Mouse (Mus musculus) right cerebral cortex, postnatal 36 days (tissue): ENCODE data around the gene Lgals7.

ENCODE experiments used
- DNase-seq, 2 experiments: peaks; one replicate each; pipeline ENCODE4 v3.0.0; 2022; ENCODE audit warnings: low spot score in 2 of 2, mixed read lengths in 1 of 2

The Lgals7 gene

DNA sequence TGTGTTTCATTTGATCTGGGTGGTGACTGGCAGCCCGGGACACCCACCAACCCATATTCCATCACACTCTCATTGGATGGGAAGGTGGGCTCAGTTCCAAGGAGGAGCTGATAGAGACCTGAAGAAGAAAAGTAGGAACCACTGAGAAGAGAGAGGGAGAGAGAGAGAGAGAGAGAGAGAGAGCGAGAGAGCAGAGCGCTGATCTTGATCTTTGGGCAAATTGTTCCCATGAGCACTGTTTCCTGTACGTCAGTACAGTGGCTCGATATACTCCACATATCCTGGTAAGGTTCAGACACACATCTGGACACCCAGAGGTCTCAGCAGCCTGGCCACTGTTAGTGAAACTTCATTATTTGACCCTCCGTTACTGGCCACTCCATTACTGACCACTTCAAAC lies at the start of gene Lgals7:
Gene Lgals7 (plus strand): TSS at position 314 of the 400 bp plus-strand sequence.
- DNase-seq, result no peak

DNA sequence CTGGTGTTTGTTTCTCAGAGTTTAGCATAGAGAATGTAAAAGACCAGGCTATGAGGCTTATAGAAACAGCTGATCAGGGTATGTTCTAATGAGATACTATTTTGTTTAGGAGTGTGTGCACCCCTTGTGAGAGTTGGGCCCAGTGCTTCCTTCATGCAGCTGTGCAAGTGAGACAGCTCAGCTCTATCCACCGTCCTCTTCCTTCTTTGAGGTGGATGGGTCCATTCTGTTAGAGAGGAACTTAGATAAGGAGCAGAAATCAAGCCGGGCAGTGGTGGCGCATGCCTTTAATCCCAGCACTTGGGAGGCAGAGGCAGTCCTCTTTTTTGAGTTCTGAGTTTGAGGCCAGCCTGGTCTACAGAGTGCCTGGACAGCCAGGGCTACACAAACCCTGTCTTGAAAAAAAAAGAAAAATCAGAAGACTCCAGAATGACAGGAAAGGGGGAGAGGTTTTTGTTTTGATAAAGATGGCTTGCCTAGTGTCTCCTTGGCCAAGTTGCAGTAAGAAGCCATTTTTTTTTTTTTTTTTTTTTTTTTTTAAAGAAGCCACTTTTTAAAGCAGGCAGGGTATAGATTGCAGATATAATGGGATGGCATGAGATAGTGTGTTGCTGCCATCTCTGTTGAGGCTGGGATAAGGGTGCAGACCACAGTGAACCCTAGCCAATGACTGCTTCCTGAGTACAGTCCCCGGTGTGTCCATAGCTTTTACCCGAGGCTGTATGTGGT lies 49.2 kb upstream of the Lgals7 start:
- DNase-seq, result no peak

DNA sequence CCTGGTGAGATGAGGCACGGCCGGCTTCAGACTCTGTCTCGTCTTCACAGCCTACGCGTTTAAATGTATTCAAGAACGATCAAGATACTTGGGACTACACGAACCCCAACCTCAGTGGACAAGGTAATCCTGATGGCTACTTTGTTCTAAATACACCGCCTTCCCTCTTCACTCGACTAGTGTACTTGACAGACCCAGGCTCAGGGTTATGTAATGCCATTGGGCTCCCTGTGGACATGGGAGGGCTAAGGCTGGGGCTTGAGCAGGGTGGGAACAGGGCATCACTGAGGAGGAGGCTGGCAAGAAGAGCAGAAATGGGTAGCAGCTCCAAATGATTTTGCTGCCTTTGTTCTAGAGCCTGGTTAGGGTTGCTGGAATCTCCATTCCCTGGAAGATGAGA lies 48.4 kb upstream of the Lgals7 start:
- no peak for DNase-seq

DNA sequence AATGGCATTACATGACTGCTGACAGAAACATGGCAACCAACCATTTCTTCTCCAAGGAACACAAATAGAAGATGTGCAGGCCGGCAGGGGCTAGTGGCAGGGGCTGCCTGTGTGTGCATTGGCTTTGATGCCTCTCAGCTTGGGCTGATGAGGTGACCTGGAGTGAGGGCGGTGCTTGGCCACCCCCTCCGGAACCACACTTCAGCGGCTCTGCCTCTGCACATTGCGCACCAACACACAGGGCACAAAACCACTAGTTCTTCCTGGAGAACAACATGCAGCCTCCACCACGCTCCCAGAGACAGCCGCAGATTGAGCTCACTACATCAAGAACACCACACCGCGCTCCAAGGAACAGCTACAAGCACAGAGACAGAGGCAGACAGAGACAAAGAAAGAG lies 47.5 kb upstream of the Lgals7 start:
- DNase-seq, result no peak

DNA sequence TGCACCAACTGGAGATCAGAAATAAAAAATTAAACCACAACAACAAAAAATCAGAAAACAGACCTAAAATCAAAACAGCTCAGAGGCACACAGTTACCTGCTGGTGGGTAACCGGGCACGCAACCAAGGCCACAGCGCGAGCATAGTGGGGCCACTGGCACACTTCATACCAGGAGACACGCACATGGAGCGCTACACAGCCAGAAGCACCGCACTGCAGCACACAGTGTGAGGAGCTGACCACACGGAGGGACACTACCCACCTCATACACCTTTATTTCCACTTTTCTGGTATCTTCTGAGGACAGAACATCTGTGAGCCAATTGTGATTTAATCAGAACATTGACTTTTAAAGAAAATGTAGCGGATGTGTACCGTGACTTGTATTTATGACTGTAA lies 46.7 kb upstream of the Lgals7 start:
- no peak for DNase-seq

DNA sequence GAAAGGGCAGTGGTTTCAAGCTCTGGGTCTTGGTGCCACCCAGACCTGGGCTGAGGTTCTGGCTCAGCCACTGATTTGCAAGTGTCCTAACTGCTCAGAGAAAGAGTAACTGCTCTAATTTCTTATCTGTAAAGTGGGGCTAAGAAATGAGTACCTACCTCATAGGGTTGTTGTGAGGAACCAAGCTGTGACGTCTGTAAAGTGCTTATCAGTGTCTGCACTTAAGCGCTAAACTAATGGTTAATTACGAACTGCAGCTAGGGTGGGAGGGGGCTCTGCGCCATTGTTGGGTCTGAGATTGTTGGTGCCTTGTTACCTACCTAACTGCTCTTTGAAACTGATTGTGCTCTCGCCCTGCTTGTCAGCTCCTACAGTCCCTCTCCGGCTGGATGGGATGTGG lies 46.1 kb upstream of the Lgals7 start:
- no peak for DNase-seq

DNA sequence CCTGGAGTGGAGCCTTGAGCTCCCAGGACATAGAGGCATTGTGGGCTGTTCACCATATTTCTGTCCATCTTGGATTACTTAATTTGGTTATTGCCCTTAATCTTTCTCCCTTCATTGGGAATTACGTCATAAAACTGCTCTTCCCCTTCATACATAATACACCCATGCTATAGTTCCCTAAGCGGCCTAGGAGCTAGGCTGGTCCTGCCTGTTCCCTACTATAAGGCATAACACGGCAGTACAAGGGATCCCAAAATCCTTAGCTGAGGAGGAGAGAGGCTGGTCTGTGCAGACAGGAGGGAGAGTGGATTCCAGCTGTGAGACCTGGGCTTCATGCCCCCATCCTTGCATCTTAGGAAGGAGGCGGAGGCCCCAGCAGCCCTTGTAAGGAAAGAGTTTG lies 45.7 kb upstream of the Lgals7 start:
- DNase-seq, result no peak

DNA sequence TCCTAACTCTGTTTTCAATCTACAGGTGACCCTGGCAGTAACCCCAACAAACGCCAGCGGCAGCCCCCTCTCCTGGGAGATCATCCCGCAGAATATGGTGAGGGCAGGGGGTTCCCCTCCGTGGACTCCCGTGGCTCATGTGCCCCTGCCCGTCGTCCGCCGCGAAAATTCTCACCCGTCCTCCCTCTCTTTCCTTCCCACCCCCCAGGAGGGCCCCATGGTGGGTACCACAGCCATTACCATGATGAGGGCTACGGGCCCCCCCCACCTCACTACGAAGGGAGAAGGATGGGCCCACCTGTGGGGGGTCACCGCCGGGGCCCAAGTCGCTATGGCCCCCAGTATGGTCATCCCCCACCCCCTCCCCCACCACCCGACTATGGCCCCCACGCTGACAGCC lies 45.2 kb upstream of the Lgals7 start:
- DNase-seq, result no peak

DNA sequence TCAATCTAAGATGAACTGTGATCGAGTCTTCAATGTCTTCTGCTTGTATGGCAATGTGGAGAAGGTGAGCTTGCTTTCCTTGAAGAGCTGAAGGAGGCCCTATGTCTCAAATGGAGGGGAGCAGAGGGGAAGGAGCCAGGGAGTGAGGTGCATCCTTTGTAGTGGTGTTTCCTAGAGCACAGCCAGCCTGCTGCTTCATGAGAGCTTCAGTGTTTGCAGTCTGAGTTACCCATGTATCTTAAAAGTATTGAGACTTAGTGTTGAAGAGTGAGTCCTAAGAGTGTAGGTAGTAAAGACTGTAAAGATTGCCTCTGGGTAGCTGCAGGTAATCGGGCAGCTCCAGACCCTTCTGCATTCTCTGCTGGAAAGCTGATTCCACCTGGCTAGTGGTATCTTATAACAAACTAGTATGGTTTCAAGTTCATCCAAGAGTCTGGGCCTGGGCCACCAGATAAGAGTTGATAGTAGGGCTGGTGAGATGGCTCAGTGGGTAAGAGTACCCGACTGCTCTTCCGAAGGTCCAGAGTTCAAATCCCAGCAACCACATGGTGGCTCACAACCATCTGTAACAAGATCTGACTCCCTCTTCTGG lies 44.7 kb upstream of the Lgals7 start:
- DNase-seq, result no peak

DNA sequence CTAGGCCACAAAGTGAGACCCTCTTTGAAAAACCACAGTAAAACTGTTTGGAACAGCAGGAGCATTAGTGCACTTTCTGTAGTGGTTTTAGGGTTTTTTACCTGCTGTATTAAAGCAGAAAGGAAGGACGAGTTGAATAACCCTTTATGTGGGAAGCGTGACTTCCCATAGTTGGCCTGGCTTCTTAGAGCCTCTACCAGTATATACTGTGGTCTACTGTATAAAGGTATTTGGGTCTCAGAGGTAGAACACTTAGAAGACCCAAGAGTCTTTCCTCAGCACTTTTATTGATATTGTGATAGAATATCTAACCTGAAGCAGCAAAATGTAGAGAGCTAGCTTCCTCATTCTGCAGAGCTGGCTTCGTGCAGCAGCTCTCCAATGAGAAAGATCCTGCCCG lies 44.1 kb upstream of the Lgals7 start:
- no peak for DNase-seq

DNA sequence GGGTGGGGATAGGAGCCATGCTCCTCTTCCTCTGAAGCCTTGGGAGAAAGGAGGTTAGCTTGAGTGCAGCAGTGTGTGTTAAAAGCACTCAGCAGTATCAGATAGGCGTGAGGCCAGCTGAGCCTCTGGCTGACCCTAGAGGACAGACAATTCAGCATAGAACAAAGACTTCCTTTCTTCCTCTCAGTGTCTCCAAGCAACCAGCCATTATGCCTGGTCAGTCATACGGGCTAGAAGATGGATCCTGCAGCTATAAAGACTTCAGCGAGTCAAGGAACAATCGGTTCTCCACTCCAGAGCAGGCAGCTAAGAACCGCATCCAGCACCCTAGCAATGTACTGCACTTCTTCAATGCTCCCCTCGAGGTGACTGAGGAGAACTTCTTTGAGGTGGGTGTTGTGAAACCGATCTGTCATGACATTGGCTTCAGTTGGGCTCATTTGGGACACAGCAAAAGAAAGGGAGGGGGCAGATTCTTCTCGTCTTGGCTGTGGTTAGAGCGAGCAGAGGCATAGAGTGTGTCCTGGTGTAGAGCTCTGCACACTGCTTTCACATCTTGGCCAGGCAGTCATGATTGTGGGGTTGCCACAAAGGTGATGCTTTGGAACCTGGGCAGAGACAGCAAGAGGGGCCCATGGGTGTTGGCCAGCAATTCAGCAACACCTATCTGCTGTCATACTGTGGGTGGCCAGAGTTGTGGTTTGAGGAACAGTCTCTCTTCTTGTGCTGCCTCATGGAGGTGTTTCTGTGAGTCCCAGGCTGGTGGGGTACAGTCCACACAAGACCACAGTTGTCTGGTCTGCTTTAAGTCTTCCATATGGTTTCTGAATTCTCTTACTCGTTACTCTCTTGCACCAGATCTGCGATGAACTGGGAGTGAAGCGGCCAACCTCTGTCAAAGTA lies 43.0 kb upstream of the Lgals7 start:
- no peak for DNase-seq

DNA sequence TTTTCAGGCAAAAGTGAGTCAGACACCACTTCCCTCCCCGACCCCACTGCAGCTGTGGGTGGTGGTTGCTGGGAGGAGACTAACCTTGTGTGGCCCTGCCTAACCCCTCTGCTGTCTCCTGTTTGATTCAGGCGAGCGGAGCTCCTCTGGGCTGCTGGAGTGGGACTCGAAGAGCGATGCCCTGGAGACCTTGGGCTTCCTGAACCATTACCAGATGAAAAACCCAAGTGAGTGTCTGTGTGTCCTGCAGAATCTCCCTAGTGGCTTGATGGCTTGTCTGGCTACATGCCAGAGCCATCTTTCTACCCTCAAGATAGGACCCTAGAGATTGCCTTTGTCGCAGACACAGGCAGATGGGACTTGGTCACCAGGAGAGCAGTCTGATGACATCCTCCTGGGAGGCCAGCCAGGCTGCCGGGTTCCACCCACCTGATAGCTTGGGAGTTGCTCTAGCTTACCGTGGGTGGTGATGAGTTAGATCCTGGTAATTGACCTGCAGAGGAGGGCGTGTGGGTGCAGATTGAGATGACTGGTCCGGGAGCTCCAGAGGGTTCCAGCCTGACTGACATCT lies 42.3 kb upstream of the Lgals7 start:
- DNase-seq, result peak; percentile 60 to 66

DNA sequence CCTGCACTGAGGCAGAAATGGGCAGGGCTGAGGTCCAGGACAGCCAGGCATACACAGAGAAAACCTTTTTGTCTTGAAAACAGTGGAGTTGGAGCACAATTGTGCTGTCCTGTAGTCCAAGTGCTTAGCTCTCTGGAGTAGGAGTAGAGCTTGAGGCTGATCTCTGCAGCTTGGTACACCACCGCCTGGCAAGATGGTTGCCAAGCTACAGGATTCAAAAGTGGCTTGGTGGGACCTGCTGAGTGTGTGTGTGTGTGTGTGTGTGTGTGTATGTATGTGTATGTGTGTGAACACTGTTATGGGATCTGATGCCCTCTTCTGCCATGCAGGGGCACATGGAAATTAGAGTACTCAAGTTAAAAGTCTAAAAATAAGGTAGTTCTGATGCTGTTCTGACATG lies 41.1 kb upstream of the Lgals7 start:
- DNase-seq, result no peak

DNA sequence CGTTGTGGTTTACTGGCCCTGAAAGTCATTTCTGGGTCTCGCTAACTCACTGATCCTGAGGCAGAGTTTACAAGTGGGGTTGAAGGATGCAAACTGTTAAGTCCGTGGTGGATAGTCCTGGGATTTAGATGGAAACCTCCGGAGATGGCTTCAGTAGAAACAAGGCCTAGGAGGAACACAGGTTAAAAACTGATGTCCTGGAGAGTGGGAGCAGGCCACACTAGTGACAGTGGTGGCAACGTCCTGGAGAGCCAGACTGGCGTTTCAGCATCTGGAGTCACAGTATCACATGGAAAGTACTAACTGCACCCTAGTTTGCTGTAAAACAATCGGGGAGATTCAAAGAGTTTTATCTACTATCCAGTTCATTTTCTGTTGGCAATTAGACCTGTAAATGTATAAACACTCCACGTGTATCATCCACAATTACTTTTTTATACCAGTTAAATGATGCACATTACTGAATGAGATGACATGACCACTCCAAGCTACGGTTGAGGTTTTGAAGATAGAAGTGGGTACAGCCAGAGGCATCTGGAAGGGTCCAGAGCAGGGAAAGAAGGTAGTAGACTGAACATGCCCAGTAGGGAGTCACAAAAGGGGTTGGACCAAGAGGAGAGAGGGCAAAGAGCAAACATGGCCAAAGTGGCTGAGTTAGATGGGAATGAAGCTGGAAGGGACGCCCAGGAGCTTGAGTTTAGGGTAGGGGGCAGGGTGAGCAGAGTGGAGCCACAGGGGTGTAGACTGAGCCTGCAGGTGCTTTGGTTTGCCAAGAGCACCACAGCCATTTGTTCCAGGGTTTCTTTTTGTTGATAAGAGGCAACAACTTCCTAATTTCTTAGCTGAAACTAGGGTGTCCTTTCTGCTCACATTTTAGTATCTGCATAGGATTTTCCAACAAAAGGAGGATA lies 40.4 kb upstream of the Lgals7 start:
- DNase-seq, result no peak

DNA sequence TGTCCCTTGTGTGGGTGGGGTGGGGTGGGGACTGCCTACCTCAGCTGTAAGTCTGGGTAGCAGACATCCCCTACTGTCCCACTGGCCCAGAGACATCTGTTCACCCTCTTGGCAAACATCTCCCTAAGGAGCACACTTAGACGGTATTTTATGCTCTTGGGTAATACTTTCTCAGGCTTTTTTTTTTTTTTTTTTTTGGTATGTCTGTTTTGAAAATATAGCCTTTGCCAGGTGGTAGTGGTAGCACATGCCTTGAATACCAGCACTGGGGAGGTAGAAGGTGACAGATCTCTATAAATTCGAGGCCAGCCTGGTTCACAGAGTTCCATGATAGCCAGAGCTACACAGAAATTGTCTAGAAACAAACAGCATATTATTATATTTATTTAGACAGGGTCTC lies 39.7 kb upstream of the Lgals7 start:
- no peak for DNase-seq

DNA sequence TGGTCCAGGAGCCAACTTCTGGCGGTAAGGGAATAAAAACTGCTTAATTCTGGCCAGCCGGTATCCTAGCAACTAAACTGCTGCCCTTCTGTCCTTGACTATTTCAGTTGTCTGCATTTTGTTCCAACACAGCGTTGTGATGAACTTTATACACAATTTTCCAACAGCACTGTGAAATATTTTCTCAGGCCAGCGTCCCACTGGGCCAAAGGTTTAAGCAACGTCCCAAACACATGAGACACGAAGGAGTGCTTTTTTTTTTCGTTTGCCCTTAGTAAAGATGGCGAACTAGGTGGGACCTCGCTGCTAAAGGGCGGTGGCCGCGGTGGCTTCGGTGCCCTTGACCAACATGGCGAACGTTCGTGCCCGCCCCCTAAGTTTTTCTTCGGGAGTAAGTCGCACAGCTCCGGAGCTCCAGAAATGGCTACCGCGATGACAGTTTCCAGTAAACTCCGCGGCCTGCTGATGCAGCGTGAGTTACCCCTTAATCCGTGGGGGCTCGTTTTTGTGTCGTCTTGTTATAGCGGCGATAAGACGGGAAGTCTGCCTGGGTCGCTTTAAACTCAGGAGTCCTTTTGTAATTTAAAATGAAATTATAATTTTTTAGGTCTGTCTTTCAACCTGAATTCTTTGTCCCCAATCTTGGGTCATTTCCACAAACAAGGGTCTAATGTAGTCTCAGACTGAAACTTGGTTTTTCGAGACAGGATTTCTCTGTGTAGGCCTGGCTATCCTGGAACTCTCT lies 38.5 kb upstream of the Lgals7 start, which contains the start of gene Ech1:
Gene Ech1 (plus strand): TSS at position 277 of the 745 bp plus-strand sequence.
- peak; percentile 79 to 82 for DNase-seq

DNA sequence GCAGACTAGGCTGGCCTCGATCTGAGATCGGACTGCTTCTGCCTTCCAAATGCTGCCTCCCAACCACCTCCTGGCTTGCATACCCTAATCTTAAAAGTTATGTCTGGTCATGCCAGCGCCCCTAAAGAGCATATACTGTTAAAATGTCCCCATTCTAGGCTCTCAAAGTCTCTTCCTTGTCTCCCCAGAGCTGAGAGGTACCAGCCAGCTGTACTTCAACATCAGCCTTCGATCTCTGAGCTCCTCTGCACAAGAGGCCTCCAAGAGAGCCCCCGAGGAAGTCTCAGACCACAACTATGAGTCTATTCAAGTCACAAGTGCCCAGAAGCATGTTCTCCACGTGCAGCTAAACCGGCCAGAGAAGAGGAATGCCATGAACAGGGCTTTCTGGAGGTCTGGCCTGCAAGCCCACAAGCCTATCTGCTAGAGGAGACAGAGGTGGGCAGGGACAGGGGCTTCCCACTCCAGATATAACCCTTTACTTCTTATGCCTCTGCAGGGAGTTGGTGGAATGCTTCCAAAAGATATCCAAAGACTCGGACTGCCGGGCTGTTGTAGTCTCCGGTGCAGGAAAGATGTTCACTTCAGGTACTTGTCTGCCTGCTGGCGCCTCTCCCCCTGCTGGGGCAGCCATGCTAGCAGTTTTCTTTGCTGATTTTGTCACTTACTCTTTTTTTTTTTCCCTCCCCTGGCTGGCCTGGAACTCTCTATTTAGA lies 37.8 kb upstream of the Lgals7 start:
- DNase-seq, result no peak

DNA sequence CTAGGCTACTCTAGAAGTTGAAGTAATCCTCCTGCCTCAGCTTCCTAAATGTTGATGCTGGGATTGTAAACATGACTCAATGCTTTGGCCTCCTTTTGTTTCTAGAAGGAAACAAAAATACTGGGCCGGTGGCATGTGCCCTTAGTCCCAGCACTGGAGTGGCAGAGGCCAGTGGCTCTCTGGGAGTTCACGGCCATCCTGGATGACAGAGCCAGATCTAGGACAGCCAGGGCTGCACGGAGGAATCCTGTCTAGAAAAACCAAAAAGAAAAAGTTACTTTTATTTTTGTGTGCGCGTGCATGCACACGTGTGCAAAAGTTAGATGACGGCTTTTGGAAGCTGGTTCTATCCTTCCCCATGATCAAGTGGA lies 37.3 kb upstream of the Lgals7 start:
- DNase-seq, result no peak

DNA sequence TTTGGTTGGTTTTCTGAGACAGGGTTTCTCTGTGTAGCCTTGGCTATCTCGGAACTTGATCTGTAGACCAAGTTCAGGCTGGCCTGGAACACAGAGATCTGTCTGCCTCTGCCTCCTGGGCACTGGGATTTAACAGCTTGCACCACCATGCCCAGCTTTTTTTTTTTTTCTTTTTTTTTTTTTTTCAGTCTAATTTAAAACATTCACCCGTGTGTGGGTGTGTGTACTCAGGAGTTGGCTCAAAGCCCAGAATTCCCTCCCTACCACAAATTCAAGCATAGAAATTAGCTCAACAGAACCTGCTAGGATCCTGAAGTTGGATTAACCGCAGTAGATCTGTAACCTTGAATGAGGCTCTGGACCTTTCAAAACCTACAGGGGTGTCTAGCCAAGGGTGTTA lies 36.3 kb upstream of the Lgals7 start:
- DNase-seq, result peak in 1 of 2 experiments; percentile 68

DNA sequence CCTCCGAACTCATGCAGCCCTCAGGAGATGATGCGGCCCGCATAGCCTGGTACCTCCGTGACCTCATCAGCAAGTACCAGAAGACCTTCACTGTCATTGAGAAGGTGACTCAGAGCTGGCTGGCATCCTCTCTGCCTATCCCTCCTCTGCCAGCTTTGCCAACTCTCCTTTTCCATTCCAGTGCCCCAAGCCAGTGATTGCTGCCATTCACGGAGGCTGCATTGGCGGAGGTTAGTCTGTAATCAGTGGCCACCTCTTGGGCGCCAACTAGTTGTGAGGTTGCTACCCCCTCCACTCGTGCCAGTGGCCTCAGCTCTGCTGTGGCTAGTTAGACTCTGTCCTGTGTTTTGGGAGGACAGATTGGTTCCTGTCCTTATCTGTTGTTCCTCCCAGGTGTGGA lies 33.8 kb upstream of the Lgals7 start:
- no peak for DNase-seq
